Comparison of ENCODE assay signal across 17 mouse cellular contexts in the genomic region with DNA sequence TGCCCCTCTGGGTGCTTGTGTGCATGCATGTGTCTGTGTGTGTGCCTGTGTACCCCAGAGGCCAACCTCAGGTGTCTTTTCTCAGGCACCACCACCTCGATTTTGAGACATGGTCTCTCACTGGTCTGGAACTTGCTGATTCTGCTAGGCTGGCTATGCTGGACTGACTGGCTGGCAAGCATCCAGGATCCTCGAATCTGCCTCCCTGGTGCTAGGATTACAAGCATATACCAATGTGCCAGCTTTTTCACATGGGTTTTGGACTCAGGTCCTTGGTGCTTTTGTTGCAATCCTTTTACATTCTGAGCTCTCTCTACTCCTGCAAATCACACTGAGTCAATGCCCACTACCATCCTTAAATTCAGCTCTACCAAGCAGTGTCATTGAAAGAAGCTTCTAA. TPM values are rescaled to one million over a fixed set of nuclear protein-coding genes. Genes with fewer than 3 reads are reported as not detected.
A peak's percentile ranks its signal among the peaks of the same experiment; 100 is the strongest.
DNase-seq lines count a peak whose midpoint lies in the region; ATAC-seq and TF ChIP-seq lines count a peak whose summit lies in the region.
"Had no signal": no experiment of that assay in that cellular context is flagged by ENCODE, and none has a peak within 500 bp of the region (broad histone marks: within the 10 kb centered on the region; RNA-seq: fewer than 3 reads in every experiment).

No protein-coding gene starts in this region.

- H3K36me3 ChIP-seq in kidney, embryonic 15.5 days: 0 out of 2 replicates have a peak, but pooled peaks cover 2% of the 10 kb centered on the region
- H3K36me3 ChIP-seq: heart, embryonic 10.5 days; midbrain, embryonic 13.5 days had no signal

- intact Hi-C loops in gastrocnemius, adult 2 months (cut with DNase I): no loop called here

- no peak overlapping the region for H3K27ac ChIP-seq in gastrocnemius, adult 2 months
- H3K27ac ChIP-seq in kidney, embryonic 15.5 days: no peak overlapping the region
- H3K27ac ChIP-seq: heart, embryonic 10.5 days; hindbrain, postnatal 0 days; midbrain, embryonic 13.5 days had no signal

- no peak overlapping the region for H3K9ac ChIP-seq in kidney, embryonic 15.5 days
- H3K9ac ChIP-seq: midbrain, embryonic 13.5 days had no signal

- ATAC-seq in kidney, embryonic 15.5 days (replicated peaks; ENCODE audit: low FRiP score): no peak
- ATAC-seq: hindbrain, postnatal 0 days; midbrain, embryonic 13.5 days had no signal

- no peak overlapping the region for H3K4me2 ChIP-seq in kidney, embryonic 15.5 days
- H3K4me2 ChIP-seq: midbrain, embryonic 13.5 days had no signal

- TF ChIP-seq CTCF in gastrocnemius, adult 2 months (IDR thresholded peaks at IDR 0.05): no peak

- H3K27me3 ChIP-seq in kidney, embryonic 15.5 days: no peaks in the 10 kb centered on the region
- H3K27me3 ChIP-seq: midbrain, embryonic 13.5 days had no signal

- WGBS in kidney, embryonic 15.5 days: 52% methylated on average over 2 of the region's 2 CpGs

- 0 out of 2 replicates have a peak, but pooled peaks cover 5% of the 10 kb centered on the region for H3K4me1 ChIP-seq in kidney, embryonic 15.5 days

- peak; percentile 42 for DNase-seq in gastrocnemius, adult 2 months
- DNase-seq in gastrocnemius, postnatal 10 days: no peak
- peak; percentile 37 for DNase-seq in kidney, postnatal 14 days
- DNase-seq in right cerebral cortex, postnatal 14 days: peak; percentile 7
- DNase-seq in right cerebral cortex, adult 18-20 months: no peak
- DNase-seq in spleen, adult 18-20 months: no peak
- DNase-seq: cerebellum, adult 8-10 months; gastrocnemius, postnatal 36 days; liver; lung, adult 2 months; right cerebral cortex, postnatal 25 days; thymus, postnatal 4 days had no signal

- H3K9me3 ChIP-seq in kidney, embryonic 15.5 days (replicated peaks): no peaks in the 10 kb centered on the region
- H3K9me3 ChIP-seq: heart, embryonic 10.5 days; midbrain, embryonic 13.5 days had no signal

- no peak overlapping the region for H3K4me3 ChIP-seq in gastrocnemius, adult 2 months
- no peak overlapping the region for H3K4me3 ChIP-seq in kidney, embryonic 15.5 days (replicated peaks)
- H3K4me3 ChIP-seq: heart, embryonic 10.5 days; midbrain, embryonic 13.5 days; myocyte had no signal

RNA-seq across cellular contexts. Expression of gene Nrp1, which starts 46.5 kb away (rescaled TPM):
- total RNA-seq in gastrocnemius, adult 2 months (2021): 10 to 100 TPM; 25.7 to 44.6 TPM
- 10 to 100 TPM; 60.4 to 72.9 TPM for total RNA-seq in gastrocnemius, postnatal 10 days (2021)
- 130 and 140 TPM in 2 replicates for polyA plus RNA-seq in kidney, embryonic 15.5 days (2015; fragmentation: Nextera tagmentation; extraction: Ambion mirVana)

Comparison
In these comparisons a context has a peak if more than half of its experiments do, and no peak if none do; other contexts are left out.
1. DNase-seq: peak in gastrocnemius, adult 2 months (single experiment), kidney, postnatal 14 days (single experiment) and right cerebral cortex, postnatal 14 days (single experiment); none in gastrocnemius, postnatal 10 days (single experiment), right cerebral cortex, adult 18-20 months (single experiment) and spleen, adult 18-20 months (0 of 2).